Mouse (Mus musculus): ENCODE data around the gene Irx3. TPM values are rescaled to one million over a fixed set of nuclear protein-coding genes. Genes with fewer than 3 reads are reported as not detected.
A peak's percentile ranks its signal among the peaks of the same experiment; 100 is the strongest.

The Irx3 gene
- total and polyA plus RNA-seq, 2 experiments from 2014 or later: 10.6 to 27.2 TPM

- DNase-seq (ENCODE audit: low spot score) (no peak), ATAC-seq (ENCODE audit: low FRiP score) (no peak)
- Histone ChIP-seq H3K4me2 (ENCODE audit: low read depth, low read length, poor library complexity, severe bottlenecking) (no peak overlapping the region), H3K27me3 (ENCODE audit: insufficient read depth, low read length) (no peaks in the 10 kb centered on the region), H3K9ac (replicated peaks; ENCODE audit: low read length, poor library complexity, severe bottlenecking) (no peak overlapping the region), H3K27ac (ENCODE audit: low read depth, low read length) (no peak overlapping the region), H3K4me1 (ENCODE audit: insufficient read depth, low read length) (no peaks in the 10 kb centered on the region), H3K4me3 (ENCODE audit: low read depth, low read length) (no peak overlapping the region), H3K36me3 (ENCODE audit: insufficient read depth, low read length) (no peaks in the 10 kb centered on the region), H3K9me3 (ENCODE audit: low read length) (no peaks in the 10 kb centered on the region)
- TF ChIP-seq CTCF (IDR thresholded peaks at IDR 0.05): no peak
- 69% methylated on average over 9 of the region's 9 CpGs for WGBS
These were observed 34.8 kb upstream of the Irx3 start for GRCm38 (mm10) chr8:91836685-91837084.

- no peaks in the 10 kb centered on the region for H3K4me1 ChIP-seq (ENCODE audit: insufficient read depth, low read length)
These were observed 25.8 kb upstream of the Irx3 start for GRCm38 (mm10) chr8:91827661-91828060.

GRCm38 (mm10) chr8:91827192-91827591, 25.3 kb upstream of the Irx3 start:
- no peaks in the 10 kb centered on the region for H3K4me1 ChIP-seq (ENCODE audit: insufficient read depth, low read length)
- H3K9ac ChIP-seq (replicated peaks; ENCODE audit: low read length, poor library complexity, severe bottlenecking): no peak overlapping the region
- no peaks in the 10 kb centered on the region for H3K9me3 ChIP-seq (ENCODE audit: low read length)
- no peak overlapping the region for H3K4me2 ChIP-seq (ENCODE audit: low read depth, low read length, poor library complexity, severe bottlenecking)
- peaks cover 4% of the 10 kb centered on the region; the same call in 1 of the 2 replicates for H3K27me3 ChIP-seq (ENCODE audit: insufficient read depth, low read length)
- TF ChIP-seq CTCF (IDR thresholded peaks at IDR 0.05): no peak
- no peak overlapping the region for H3K4me3 ChIP-seq (ENCODE audit: low read depth, low read length)
- H3K27ac ChIP-seq (ENCODE audit: low read depth, low read length): no peak overlapping the region
- H3K36me3 ChIP-seq (ENCODE audit: insufficient read depth, low read length): no peaks in the 10 kb centered on the region
- 73% methylated on average over 9 of the region's 9 CpGs for WGBS
- no peak for DNase-seq (ENCODE audit: low spot score)
- no peak for ATAC-seq (ENCODE audit: low FRiP score)

More at GRCm38 (mm10) chr8:91827661-91828060, 25.8 kb upstream of the Irx3 start:
- Histone ChIP-seq H3K36me3 (ENCODE audit: insufficient read depth, low read length) (no peaks in the 10 kb centered on the region), H3K4me3 (ENCODE audit: low read depth, low read length) (no peak overlapping the region), H3K9me3 (ENCODE audit: low read length) (no peaks in the 10 kb centered on the region), H3K27ac (ENCODE audit: low read depth, low read length) (no peak overlapping the region), H3K27me3 (ENCODE audit: insufficient read depth, low read length) (peaks cover 3% of the 10 kb centered on the region; the same call in 1 of the 2 replicates), H3K9ac (replicated peaks; ENCODE audit: low read length, poor library complexity, severe bottlenecking) (no peak overlapping the region), H3K4me2 (ENCODE audit: low read depth, low read length, poor library complexity, severe bottlenecking) (no peak overlapping the region)
- WGBS: 69% methylated on average over 14 of the region's 14 CpGs
- ATAC-seq (ENCODE audit: low FRiP score): no peak
- peak; percentile 23 for DNase-seq (ENCODE audit: low spot score)
- no peak for TF ChIP-seq CTCF (IDR thresholded peaks at IDR 0.05)

GRCm38 (mm10) chr8:91823357-91823756, 21.5 kb upstream of the Irx3 start:
- H3K27me3 ChIP-seq (ENCODE audit: insufficient read depth, low read length): peaks cover 7% of the 10 kb centered on the region; the same call in 1 of the 2 replicates
- TF ChIP-seq CTCF (IDR thresholded peaks at IDR 0.05): no peak
- no peak overlapping the region for H3K9ac ChIP-seq (replicated peaks; ENCODE audit: low read length, poor library complexity, severe bottlenecking)
- DNase-seq (ENCODE audit: low spot score) (no peak), ATAC-seq (ENCODE audit: low FRiP score) (no peak)
- no peak overlapping the region for H3K4me3 ChIP-seq (ENCODE audit: low read depth, low read length)
- H3K4me1 ChIP-seq (ENCODE audit: insufficient read depth, low read length): no peaks in the 10 kb centered on the region
- no peak overlapping the region for H3K4me2 ChIP-seq (ENCODE audit: low read depth, low read length, poor library complexity, severe bottlenecking)
- no peaks in the 10 kb centered on the region for H3K9me3 ChIP-seq (ENCODE audit: low read length)
- 94% methylated on average over 11 of the region's 11 CpGs for WGBS
- H3K27ac ChIP-seq (ENCODE audit: low read depth, low read length): no peak overlapping the region
- H3K36me3 ChIP-seq (ENCODE audit: insufficient read depth, low read length): no peaks in the 10 kb centered on the region

- TF ChIP-seq CTCF (IDR thresholded peaks at IDR 0.05): no peak
- H3K4me2 ChIP-seq (ENCODE audit: low read depth, low read length, poor library complexity, severe bottlenecking): no peak overlapping the region
- no peaks in the 10 kb centered on the region for H3K36me3 ChIP-seq (ENCODE audit: insufficient read depth, low read length)
- no peaks in the 10 kb centered on the region for H3K9me3 ChIP-seq (ENCODE audit: low read length)
- no peak for ATAC-seq (ENCODE audit: low FRiP score)
- H3K27ac ChIP-seq (ENCODE audit: low read depth, low read length): no peak overlapping the region
- WGBS: 76% methylated on average over 4 of the region's 4 CpGs
- peaks cover 7% of the 10 kb centered on the region; the same call in 1 of the 2 replicates for H3K27me3 ChIP-seq (ENCODE audit: insufficient read depth, low read length)
- no peaks in the 10 kb centered on the region for H3K4me1 ChIP-seq (ENCODE audit: insufficient read depth, low read length)
- no peak overlapping the region for H3K9ac ChIP-seq (replicated peaks; ENCODE audit: low read length, poor library complexity, severe bottlenecking)
- H3K4me3 ChIP-seq (ENCODE audit: low read depth, low read length): no peak overlapping the region
- DNase-seq (ENCODE audit: low spot score): no peak
These were observed 20.9 kb upstream of the Irx3 start for GRCm38 (mm10) chr8:91822746-91823145.

GRCm38 (mm10) chr8:91821976-91822375, 20.1 kb upstream of the Irx3 start:
- H3K4me2 ChIP-seq (ENCODE audit: low read depth, low read length, poor library complexity, severe bottlenecking): no peak overlapping the region
- no peak for TF ChIP-seq CTCF (IDR thresholded peaks at IDR 0.05)
- no peak overlapping the region for H3K4me3 ChIP-seq (ENCODE audit: low read depth, low read length)
- no peaks in the 10 kb centered on the region for H3K4me1 ChIP-seq (ENCODE audit: insufficient read depth, low read length)
- DNase-seq (ENCODE audit: low spot score): no peak
- no peak overlapping the region for H3K9ac ChIP-seq (replicated peaks; ENCODE audit: low read length, poor library complexity, severe bottlenecking)
- no peaks in the 10 kb centered on the region for H3K9me3 ChIP-seq (ENCODE audit: low read length)
- no peak for ATAC-seq (ENCODE audit: low FRiP score)
- no peak overlapping the region for H3K27ac ChIP-seq (ENCODE audit: low read depth, low read length)
- H3K36me3 ChIP-seq (ENCODE audit: insufficient read depth, low read length): no peaks in the 10 kb centered on the region
- peaks cover 7% of the 10 kb centered on the region; the same call in 1 of the 2 replicates for H3K27me3 ChIP-seq (ENCODE audit: insufficient read depth, low read length)
- 38% methylated on average over 4 of the region's 4 CpGs for WGBS
